Mouse (Mus musculus) thymus, adult 2 months (tissue): ENCODE results near the gene Spata2l. TPM values are rescaled to one million over a fixed set of nuclear protein-coding genes. Genes with fewer than 3 reads are reported as not detected.

Experiments used
- DNase-seq: peaks from one replicate; pipeline ENCODE4 v3.0.0; 2021
- H3K27ac ChIP-seq: fragments of 200-500 bp; 2 replicates; pipeline ENCODE4 v1.5.1; 2012; ENCODE audit warnings: low read length, control low read depth; ENCODE audit not compliant: control insufficient read depth, insufficient read depth
- H3K27me3 ChIP-seq: fragments of 200-500 bp; 2 replicates; pipeline ENCODE4 v1.6.1; 2012; ENCODE audit warnings: mild to moderate bottlenecking, low read length, moderate library complexity, mixed read lengths; ENCODE audit not compliant: control insufficient read depth, insufficient read depth
- H3K36me3 ChIP-seq: fragments of 200-500 bp; 2 replicates; pipeline ENCODE4 v1.6.1; 2012; ENCODE audit warnings: mild to moderate bottlenecking, low read length, moderate library complexity; ENCODE audit not compliant: control insufficient read depth, insufficient read depth
- H3K4me1 ChIP-seq: fragments of 200-500 bp; replicated peaks from 2 replicates; pipeline ENCODE4 v1.6.1; 2012; ENCODE audit warnings: low read length; ENCODE audit not compliant: control insufficient read depth, insufficient read depth
- H3K4me3 ChIP-seq: fragments of 200-500 bp; 2 replicates; pipeline ENCODE4 v1.5.1; 2012; ENCODE audit warnings: mild to moderate bottlenecking, low read length, control low read depth, moderate library complexity; ENCODE audit not compliant: control insufficient read depth, insufficient read depth
- CTCF ChIP-seq: fragments of 200-500 bp; IDR thresholded peaks from 2 replicates; pipeline ENCODE4 v1.5.1; 2012; ENCODE audit warnings: mild to moderate bottlenecking, control low read depth, low read length, moderate library complexity, borderline replicate concordance; ENCODE audit not compliant: control insufficient read depth, poor library complexity, insufficient read depth; ENCODE audit errors: extremely low read depth
- POLR2A ChIP-seq: fragments of 200-500 bp; IDR thresholded peaks from 2 replicates; pipeline ENCODE4 v1.6.1; 2012; ENCODE audit warnings: mild to moderate bottlenecking, low read length, control low read depth, moderate library complexity; ENCODE audit not compliant: control insufficient read depth, poor library complexity, insufficient read depth; ENCODE audit errors: extremely low read depth
- WGBS: fragments of 180-500 bp; shearing (Covaris S2); methylation state at CpG from one replicate; pipeline ENCODE4 v1.1.7; 2018; 5-methylcytosine and 5-hydroxymethylcytosine counted together
- polyA plus RNA-seq: library from polyadenylated mRNA; depleted of rRNA; stranded (reverse); fragments of >200 nt; gene quantifications from 2 replicates; pipeline ENCODE4 v1.2.3, GENCODE M21; 2012

Gene Spata2l
- polyA plus RNA-seq, 1 experiment: 34.0 TPM

GRCm38 (mm10) chr8:123257114-123257513 is 21.1 kb upstream of the Spata2l start:
- peaks cover 9% of the 10 kb centered on the region; the same call in 1 of the 2 replicates for H3K36me3 ChIP-seq
- no peak for DNase-seq
- no peak overlapping the region for H3K27ac ChIP-seq
- H3K27me3 ChIP-seq: no peaks in the 10 kb centered on the region
- TF ChIP-seq CTCF: no peak
- no peak for TF ChIP-seq POLR2A
- H3K4me3 ChIP-seq: no peak overlapping the region
- WGBS: 93% methylated on average over 3 of the region's 3 CpGs
- H3K4me1 ChIP-seq: peaks cover 15% of the 10 kb centered on the region

DNA sequence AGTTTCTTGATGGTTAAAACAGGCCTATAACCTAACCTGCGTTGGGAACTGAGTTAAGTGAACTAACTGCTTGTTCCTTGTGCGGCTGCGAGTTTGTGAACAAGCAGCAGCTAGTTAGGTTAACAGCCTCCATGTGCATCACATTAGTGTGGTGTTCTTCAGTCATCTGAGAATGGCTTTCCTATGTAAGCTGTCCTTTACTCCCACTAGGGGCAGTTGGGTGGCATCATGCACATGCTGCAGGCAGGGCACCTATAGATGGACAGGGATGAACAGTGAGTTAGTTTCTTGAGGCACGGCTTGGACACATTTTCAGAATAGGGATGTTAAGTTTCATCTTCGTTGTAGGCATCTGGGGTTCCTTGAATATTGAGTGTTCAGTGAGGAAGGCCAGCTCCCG is 19.1 kb upstream of the Spata2l start:
- Histone ChIP-seq H3K27ac (no peak overlapping the region), H3K27me3 (no peaks in the 10 kb centered on the region), H3K4me3 (no peak overlapping the region), H3K4me1 (peaks cover 15% of the 10 kb centered on the region), H3K36me3 (peaks cover 4% of the 10 kb centered on the region; the same call in 1 of the 2 replicates)
- DNase-seq: no peak
- TF ChIP-seq CTCF: no peak
- TF ChIP-seq POLR2A: no peak
- WGBS: 67% methylated on average over 6 of the region's 6 CpGs

DNA sequence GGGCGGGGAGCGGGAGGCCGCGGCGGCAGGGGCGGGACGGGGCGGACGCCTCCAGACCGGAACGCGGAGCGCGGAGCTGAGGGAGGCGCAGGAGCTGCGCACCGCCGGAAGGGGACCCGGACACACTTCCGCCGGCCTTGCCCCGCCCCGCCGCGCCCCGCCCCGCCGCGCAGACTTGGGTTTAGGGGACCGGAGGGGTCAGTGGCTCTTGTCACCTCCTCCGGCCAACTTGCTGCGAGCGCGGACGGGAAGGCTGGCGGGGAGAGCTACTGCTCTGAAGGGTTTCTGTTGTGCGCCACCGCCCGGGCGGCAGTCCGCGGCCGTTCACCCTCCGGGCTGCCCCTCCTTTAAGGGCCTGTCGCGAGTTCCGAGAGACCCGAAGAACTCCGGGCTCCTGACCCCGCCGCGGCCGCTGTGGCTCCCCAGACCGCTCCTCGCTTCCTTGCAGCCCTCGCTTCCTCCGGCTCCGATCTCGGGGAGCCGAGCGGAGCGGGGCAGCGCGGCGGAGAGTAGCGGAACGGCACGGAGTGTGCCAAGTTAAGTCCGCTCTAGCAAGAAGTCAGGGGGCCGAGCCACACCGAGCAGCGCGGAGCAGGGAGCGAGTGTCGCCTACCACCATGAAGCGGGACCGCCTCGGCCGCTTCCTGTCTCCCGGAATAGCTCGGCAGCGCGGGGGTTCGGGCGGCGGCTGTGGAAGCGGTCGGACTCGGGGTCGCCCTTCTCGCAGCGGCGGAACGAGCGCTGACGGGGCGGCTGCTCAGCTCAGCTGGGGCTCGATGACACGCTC is 18.3 kb upstream of the Spata2l start, which contains the start of the genes Zfp276 and Vps9d1:
Gene Zfp276, plus strand, starts transcription at position 97 of the 787 bp plus-strand sequence.
Gene Vps9d1, minus strand, starts transcription at position 250 of the 787 bp plus-strand sequence.
- WGBS: under 1% methylated on average over 99 of the region's 99 CpGs
- TF ChIP-seq POLR2A (peak; percentile 37; the same call in 1 of the 2 replicates), CTCF (no peak)
- Histone ChIP-seq H3K4me1 (peaks cover 15% of the 10 kb centered on the region), H3K27ac (no peak within 1 kb of the TSS), H3K27me3 (no peaks in the 10 kb centered on the region), H3K4me3 (peak within 1 kb of the TSS; percentile 91), H3K36me3 (no peaks in the 10 kb centered on the region; the same call in 1 of the 2 replicates)
- peak; percentile 82 for DNase-seq

- H3K36me3 ChIP-seq: no peaks in the 10 kb centered on the region
- peaks cover 15% of the 10 kb centered on the region for H3K4me1 ChIP-seq
- peak overlapping the region; percentile 91 for H3K4me3 ChIP-seq
- H3K27ac ChIP-seq: no peak overlapping the region
- H3K27me3 ChIP-seq: no peaks in the 10 kb centered on the region
- DNase-seq: no peak
- WGBS: under 1% methylated on average over 40 of the region's 40 CpGs
- TF ChIP-seq POLR2A (0 out of 2 replicates have a peak, but pooled peaks have one; percentile 23), CTCF (peak; percentile 39; the same call in 1 of the 2 replicates)
Observed at GRCm38 (mm10) chr8:123253451-123254098, 17.5 kb upstream of the Spata2l start.

- WGBS: 51% methylated on average over 4 of the region's 4 CpGs
- H3K27ac ChIP-seq: no peak overlapping the region
- H3K4me3 ChIP-seq: no peak overlapping the region
- H3K4me1 ChIP-seq: peaks cover 15% of the 10 kb centered on the region
- TF ChIP-seq CTCF: no peak
- TF ChIP-seq POLR2A: no peak
- no peak for DNase-seq
- no peaks in the 10 kb centered on the region for H3K27me3 ChIP-seq
- H3K36me3 ChIP-seq: peaks cover 5% of the 10 kb centered on the region
Observed at GRCm38 (mm10) chr8:123252925-123253324, 16.9 kb upstream of the Spata2l start.

DNA sequence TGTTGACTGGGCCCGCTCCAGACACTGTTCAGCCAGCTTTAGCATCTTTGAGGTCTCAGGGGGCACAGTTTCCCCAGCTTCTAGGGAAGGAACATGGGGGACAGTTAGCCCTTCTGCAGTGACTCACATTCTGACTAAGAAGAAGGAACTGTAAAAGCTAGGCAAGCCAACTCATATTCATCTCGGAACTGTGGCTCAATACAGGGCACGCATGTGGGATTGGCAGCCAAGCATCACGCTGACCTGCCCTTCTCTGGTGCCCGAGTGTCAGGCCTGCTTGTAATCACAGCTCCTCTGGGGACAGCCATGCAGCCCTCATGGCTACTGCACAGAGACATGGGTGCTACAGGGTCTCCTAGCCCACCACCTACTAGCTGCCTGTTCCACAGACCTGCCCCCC is 14.9 kb upstream of the Spata2l start:
- no peak for DNase-seq
- Histone ChIP-seq H3K4me3 (no peak overlapping the region), H3K27ac (no peak overlapping the region), H3K4me1 (peaks cover 15% of the 10 kb centered on the region), H3K27me3 (no peaks in the 10 kb centered on the region), H3K36me3 (peaks cover 19% of the 10 kb centered on the region)
- 96% methylated on average over 5 of the region's 5 CpGs for WGBS
- TF ChIP-seq CTCF: no peak
- TF ChIP-seq POLR2A: no peak
